Mouse (Mus musculus): ENCODE measurements around the gene Cfap77.

GRCm38 (mm10) chr2:29025284-29025683, 29.6 kb downstream of the Cfap77 start:
- no peak for TF ChIP-seq CTCF (IDR thresholded peaks at IDR 0.05; ENCODE audit: control insufficient read depth, insufficient read depth, insufficient read length)
- no peak for TF ChIP-seq USF1 (IDR thresholded peaks at IDR 0.05; ENCODE audit: low read depth)
- no peak for TF ChIP-seq MAX (IDR thresholded peaks at IDR 0.05)
- TF ChIP-seq MYOD1 (IDR thresholded peaks at IDR 0.05; ENCODE audit: control insufficient read depth, insufficient read length, low read depth) = no peak
- TF ChIP-seq CEBPB (IDR thresholded peaks at IDR 0.05; ENCODE audit: low read depth) = no peak
